Mouse (Mus musculus): ENCODE data around the gene Anxa5.

Anxa5 gene

DNA sequence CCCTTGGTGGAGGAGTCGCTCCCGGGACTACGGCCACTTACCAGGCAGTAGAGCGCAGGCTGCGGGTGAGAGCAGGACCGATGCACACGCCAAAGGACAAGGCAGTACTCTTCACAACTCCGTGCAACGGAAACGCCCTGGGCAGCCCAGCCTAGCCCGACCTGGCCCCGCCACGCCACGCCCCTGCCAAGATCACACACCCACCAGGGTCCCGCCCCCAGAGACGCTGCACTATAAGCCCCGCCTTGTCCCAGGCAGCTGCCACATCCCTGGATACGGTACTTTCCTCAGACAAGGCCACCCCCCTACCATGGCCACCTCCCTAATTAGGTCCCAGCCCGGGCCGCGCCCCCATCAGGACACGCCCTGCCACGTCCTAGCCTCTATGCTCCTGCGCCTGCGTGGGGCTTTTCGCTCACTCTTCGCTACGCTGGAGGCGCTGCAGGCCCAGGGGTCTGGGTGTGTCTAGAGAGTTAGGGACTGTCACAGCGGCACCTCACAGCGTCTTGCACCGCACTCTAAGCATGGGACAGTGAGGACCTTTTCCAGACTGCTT is at the start of gene Anxa5, which contains the start of gene 1810062G17Rik:
Gene Anxa5 (minus strand): TSS at position 363 of the 556 bp plus-strand sequence.
Gene 1810062G17Rik (plus strand): TSS at position 406 of the 556 bp plus-strand sequence.
- DNase-seq (ENCODE audit: low spot score) = peak; percentile 92

- no peak for DNase-seq (ENCODE audit: low spot score)
Measured at GRCm38 (mm10) chr3:36524466-36524865, 48.8 kb upstream of the Anxa5 start.

DNA sequence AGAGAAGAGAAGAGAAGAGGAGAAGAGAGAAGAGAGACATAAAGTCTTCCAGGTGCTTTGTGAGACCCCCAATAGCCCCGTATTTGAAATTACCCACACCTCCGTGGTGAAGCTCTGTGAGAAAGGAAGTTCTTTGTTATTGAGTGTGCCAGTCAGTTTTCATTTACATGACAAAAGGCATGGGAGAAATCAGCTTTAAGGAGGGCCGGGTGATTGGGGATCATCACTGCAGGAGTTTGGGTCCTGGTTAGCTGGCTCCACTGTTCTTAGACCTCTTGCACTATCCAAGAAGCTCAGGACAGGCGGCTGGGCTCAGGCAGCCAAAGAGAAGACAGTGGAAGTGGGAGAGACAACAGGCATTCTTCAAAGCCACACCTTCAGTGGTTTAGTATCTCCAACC is 46.4 kb upstream of the Anxa5 start:
- DNase-seq (ENCODE audit: low spot score) = no peak

DNA sequence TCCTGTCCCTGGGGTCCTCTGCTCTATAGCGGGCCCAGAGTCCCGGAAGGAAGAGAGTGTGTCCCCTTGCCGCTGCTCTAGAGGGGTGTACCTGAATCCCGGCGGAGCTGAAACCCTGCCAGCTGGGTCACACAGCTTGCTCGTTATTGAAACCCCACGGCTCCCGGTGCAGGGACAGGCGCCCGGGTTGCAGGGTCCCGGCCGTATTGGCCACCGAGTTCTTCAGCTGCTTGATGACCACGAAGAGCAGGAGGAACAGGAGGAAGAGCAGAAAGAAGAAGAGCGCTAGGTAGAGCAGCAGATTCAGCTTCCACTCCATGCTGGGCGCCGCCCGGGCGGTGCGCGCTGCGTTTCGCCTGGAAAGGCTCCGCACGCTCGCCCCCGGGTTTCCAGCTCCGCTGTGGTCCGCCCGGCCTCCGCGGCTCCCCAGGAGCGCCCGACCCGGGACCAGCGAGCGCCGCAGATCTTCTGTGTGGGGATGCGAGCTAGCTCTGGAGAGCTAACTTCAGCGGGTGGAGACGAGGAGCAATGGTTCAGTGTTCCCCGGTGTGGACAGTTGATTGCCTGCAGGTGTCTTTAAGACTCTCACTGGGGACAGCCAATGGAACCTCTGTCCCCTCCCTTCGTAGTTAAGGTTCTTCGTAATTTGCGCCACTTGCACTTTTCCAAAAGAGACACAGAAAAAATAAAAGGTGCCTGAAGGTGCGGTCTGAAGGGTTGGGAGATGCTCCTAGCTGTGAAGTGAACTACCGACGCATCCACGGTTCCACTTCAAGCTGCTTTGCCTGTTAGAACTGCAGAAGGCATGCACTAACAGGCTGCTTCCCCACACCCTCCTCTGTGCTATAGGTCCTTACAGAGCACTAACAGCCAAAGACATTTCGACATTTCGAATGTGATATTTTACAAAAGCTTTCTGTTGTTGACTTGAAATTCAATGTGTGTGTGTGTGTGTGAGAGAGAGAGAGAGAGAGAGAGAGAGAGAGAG is 45.7 kb upstream of the Anxa5 start, which contains the start of gene Gm11549:
Gene Gm11549 (minus strand): TSS at position 741 of the 988 bp plus-strand sequence.
- no peak for DNase-seq (ENCODE audit: low spot score)

GRCm38 (mm10) chr3:36516196-36516595 is 40.5 kb upstream of the Anxa5 start:
- DNase-seq (ENCODE audit: low spot score) = no peak

GRCm38 (mm10) chr3:36511491-36511890 is 35.8 kb upstream of the Anxa5 start:
- DNase-seq (ENCODE audit: low spot score) = no peak

DNA sequence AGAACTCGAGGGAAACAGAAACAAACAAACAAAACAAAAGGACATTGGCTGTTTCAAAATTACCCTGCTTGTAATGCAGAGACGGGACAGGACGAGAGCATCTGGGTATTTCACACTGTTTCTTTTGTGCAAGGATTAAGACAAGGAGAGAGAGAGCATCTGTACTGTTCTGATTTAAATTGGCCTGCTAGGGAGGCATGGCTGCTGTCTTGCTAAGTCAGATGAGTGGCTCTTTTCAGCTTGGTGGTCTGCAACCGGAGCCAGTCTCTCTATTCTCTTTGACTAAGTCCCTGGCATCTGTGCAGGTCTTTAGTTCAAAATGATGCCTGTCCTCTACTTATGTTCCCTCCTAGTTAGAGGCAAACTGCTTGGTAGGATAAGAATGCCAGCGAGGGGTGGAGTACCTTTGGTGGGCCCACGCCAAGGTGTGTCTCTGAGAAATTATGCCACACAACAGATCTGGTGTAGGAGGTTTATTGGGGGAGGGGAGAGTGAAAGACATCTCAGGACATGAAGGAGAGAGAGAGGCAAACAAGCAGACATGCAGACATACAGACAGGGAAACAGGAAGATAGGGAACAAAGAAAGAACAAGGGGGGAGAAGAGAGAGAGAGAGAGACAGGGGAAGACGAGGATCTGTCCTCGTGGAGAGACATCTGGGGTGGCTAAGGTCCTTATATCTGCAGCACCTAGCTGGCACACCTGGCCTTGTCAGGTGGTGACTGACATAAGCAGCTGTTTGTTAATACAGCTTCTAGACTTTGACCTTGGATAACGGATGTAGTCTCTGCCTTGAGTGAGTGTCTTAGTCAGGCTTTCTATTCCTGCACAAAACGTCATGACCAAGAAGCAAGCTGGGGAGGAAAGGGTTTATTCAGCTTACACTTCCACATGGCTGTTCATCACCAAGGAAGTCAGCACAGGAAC is 30.4 kb upstream of the Anxa5 start:
- no peak for DNase-seq (ENCODE audit: low spot score)

DNA sequence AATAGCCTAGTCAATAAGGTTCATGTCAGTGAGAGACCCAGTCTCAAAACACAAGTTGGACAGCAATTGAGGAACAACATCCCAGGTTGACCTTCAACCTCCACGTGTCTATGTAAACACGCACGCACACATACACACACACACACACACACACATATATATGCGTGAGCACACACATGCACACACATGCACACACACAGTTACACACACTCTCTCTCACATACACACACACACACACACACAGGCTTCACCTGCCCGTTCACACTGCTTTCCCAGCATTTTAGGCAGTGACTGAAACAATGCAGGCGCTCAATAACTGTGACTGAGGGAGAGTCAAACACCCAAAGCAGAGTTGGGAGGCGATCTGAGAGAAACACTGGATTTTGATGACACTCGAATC is 29.6 kb upstream of the Anxa5 start:
- no peak for DNase-seq (ENCODE audit: low spot score)

DNA sequence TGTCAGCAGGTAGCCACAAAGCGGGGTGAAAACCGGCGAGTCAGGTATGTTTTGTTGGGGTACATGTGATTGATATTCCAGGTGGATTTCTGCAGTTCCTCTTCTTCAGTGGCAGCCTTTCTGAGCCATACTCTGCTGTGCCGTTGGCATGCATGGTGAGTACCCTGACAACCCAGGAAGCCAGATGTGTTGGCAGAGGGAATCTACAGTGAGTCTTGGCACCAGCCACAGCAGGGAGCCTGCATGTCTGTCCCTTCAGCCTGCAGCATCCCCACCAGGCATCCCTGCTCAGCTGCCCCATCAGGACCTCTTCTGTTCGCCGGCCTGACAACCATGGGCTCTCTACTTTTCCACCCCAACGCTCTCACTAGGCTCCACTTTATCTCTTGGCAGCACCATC is 25.9 kb upstream of the Anxa5 start:
- DNase-seq (ENCODE audit: low spot score) = no peak

DNA sequence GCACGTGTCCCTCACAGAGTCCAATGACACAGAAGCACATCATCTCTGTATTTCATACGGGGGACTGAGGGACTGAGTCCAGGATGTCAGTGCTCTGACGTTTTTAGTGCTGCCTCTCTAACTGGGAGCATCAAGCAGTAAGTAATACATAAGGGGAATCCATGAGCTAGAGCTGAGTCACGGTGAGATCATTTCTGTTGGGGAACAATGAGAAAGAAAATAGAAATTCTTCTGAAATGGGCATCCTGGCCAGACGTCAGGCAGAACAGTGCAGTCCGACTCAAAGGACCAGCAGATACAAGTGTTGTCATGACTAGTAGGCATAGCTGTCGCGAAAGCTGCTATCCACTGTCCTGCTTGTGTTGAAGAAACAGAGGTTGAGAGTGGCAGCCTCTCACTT is 25.3 kb upstream of the Anxa5 start:
- DNase-seq (ENCODE audit: low spot score) = no peak

- DNase-seq (ENCODE audit: low spot score) = no peak
Measured at GRCm38 (mm10) chr3:36499418-36499817, 23.7 kb upstream of the Anxa5 start.

DNA sequence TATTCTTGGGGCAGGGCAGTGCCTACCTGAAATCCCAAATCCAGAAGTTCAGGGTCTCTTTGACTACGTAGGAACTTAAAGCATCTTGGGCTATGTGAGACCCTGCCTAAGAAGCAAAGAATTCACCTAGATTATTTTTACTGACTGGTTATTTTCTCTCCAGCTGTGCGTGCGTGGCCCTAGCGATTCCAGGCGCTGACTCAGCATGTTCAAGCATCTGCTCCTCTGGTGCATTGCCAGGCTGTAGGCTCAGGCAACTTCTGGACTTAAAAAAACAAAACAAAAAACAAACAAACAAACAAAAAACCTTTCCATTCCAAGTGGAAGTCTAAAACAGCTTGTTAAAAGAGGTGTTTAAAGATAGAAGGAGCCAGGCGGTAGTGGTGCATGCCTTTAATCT is 22.5 kb upstream of the Anxa5 start:
- no peak for DNase-seq (ENCODE audit: low spot score)

DNA sequence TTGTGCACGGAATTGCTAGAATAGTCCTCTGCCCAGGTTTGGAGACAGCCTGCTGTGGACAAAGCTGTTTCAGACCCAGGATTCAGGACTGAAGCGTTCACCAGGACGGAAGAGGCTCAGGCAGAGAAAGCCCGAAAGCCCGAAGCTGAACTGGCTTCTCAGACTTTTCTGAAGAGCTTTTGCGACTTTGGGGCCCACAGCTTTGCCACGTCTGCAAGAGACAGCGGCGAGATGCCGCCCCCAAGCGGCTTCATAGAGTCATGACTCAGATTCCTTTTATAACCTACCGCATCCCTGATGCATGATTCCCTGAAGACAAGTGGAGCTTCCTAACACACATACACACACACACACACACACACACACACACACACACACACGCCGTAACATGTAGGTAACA is 21.1 kb upstream of the Anxa5 start:
- DNase-seq (ENCODE audit: low spot score) = no peak

DNA sequence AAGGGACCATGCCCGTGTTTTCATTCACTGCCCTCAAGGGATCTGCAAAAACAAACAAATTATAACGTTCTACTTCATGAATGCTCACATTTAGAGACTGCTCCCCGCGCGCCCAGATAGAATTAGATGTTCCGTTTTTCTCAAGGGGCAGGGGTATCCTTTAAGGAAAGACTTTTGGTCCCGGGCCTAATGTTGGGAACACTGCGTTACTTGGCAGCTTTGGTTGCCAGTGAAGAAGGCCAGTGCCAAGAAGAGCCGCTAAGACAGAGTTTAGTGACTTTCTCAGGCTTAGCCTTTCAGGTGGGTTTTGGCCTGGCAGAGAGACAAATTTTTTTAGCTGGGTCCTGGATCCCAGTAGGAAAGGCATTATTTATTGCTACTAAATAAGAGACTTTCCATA is 20.6 kb upstream of the Anxa5 start:
- no peak for DNase-seq (ENCODE audit: low spot score)

- peak; percentile 73 for DNase-seq (ENCODE audit: low spot score)
Measured at GRCm38 (mm10) chr3:36495436-36495835, 19.7 kb upstream of the Anxa5 start.

DNA sequence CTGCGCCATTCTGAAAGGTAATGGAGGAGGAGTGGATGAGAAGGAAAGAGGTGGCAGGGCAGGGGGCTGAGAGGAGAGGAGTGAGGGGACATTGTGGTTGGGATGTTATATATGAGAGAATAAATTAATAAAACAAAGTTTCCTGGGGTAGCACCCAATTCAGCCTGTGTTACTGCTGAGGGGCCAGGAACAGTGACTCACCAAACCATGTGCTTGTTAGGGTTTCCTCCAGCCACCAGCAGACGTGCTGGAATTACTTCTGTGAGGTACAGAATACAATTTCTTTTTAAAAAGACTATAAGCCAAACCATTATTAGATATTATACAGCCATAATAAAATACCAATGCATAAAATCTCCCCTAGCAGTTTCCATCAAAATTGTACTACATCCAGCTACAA is 18.9 kb upstream of the Anxa5 start:
- no peak for DNase-seq (ENCODE audit: low spot score)

DNA sequence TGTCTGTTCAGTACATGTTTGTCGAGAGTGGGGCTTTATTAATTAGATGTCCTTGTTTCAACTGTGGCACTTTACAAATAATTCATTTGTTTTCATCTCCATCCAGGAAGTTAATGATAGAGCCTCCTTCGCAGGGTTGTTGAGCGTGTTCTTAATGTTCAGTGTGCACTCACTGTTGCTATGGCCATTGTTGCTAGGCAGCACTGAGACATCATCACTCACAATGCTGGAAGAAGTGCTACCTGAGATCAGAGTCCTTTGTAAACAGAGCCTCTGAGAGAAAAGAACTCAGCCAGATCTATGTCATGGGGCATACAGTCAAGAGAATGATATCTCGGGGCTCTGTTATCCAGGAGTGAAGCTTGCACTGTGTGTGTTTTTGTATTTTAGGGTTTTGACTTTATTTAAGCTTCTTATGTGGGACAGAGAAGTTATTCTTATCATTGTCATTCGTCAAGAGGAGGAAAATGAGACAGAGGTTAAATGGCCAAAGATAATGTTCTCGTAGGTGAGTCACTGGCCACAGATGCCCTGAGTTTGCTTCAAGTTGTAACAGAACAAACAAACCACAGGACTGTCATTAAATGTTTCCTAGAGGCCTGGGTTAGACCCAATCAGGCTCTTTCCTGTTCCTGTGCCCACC is 18.1 kb upstream of the Anxa5 start:
- DNase-seq (ENCODE audit: low spot score) = no peak

- DNase-seq (ENCODE audit: low spot score) = no peak
Measured at GRCm38 (mm10) chr3:36492716-36493391, 17.2 kb upstream of the Anxa5 start.

DNA sequence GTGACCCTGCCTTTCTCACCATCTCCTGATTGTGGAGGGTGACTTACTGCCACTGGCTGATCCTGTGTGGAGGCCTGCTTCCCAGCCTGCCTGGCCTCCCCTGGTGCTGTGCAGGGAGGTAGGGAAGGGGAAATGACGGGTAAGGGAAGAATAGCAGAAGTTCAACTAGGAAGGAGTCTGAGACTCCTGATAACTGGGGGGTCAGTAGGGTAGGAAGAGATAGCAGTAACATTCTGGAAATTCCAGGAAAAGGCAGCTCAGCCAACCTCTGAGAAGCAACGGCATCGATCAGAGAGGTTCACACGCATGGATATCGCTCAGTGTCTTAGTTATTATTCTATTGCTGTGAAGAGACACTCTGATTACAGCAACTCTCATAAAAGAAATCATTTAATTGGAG is 15.8 kb upstream of the Anxa5 start:
- DNase-seq (ENCODE audit: low spot score) = no peak

- no peak for DNase-seq (ENCODE audit: low spot score)
Measured at GRCm38 (mm10) chr3:36489590-36489910, 13.9 kb upstream of the Anxa5 start.

DNA sequence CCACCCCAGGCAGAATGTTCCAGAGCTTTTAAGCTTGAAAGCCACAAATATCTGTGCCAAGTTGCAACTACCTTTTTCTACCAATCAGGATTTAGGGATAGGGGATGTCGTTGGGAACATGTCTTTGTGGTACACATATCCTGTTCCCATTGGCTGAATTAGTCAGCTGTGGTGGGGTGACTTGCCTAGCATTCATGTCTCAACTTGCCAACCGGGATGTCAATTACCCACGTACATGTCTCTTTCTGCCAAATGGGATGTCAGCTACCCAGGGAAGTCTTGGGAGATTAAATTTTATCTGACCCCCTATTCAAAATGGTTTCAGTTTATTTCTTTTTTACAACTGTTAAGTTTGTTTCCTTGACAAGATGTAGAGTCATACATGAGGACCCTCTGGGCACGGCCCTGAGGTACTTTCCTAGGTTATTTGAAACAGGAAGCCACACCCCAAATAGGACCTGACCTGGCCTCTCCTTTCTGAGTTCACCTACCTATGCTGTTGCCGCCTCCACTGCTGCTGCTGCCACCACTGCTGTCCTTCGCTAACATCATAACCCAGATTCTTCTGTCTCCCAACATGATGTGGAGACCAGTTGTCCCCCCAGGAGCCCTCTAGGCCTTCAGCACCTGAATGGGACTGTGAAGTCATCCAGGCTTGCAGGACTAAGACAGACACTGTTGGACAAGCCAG is 13.3 kb upstream of the Anxa5 start:
- no peak for DNase-seq (ENCODE audit: low spot score)

Data from urinary bladder, postnatal 10 days (tissue).